Mouse (Mus musculus): ENCODE measurements at regions not wholly inside any gene's neighbourhood (a gene's known extent, or its start where the extent isn't known, plus 50 kb on each side); places are given as distances from the start of the nearest gene placed in this dataset.

- H3K36me3 ChIP-seq (ENCODE audit: control insufficient read depth in 1 of 2, insufficient read depth in 2 of 2, low read length in 2 of 2) = no peaks in the 10 kb centered on the region
- no peaks in the 10 kb centered on the region for H3K4me1 ChIP-seq (ENCODE audit: control insufficient read depth in 1 of 2, insufficient read depth in 2 of 2, low read length in 2 of 2)
- no peaks in the 10 kb centered on the region for H3K79me2 ChIP-seq (ENCODE audit: control insufficient read depth, insufficient read depth, low read length, poor library complexity)
- no peaks in the 10 kb centered on the region for H3K9me3 ChIP-seq (replicated peaks; ENCODE audit: insufficient read depth, low read length)
- no peak for DNase-seq (ENCODE audit: low read depth, low spot score)
- H3K27ac ChIP-seq (ENCODE audit: control insufficient read depth, low read depth, low read length) = no peak overlapping the region
- H3K9ac ChIP-seq (ENCODE audit: control insufficient read depth, low read depth, low read length, poor library complexity, severe bottlenecking) = no peak overlapping the region
- no peaks in the 10 kb centered on the region for H3K27me3 ChIP-seq (ENCODE audit: control insufficient read depth in 1 of 2, insufficient read depth in 2 of 2, low read length in 2 of 2)
- H3K4me3 ChIP-seq (ENCODE audit: control insufficient read depth in 1 of 2, insufficient read depth in 1 of 2, low read depth in 2 of 2, low read length in 2 of 2) = no peak overlapping the region
- TF ChIP-seq POLR2AphosphoS2 (IDR thresholded peaks at IDR 0.05; ENCODE audit: low read length) (no peak), ZNF384 (IDR thresholded peaks at IDR 0.05; ENCODE audit: low read depth, low read length) (no peak), SMC3 (IDR thresholded peaks at IDR 0.05; ENCODE audit: low read depth, low read length) (no peak), TAL1 (IDR thresholded peaks at IDR 0.05; ENCODE audit: low read length) (no peak), CHD1 (IDR thresholded peaks at IDR 0.05; ENCODE audit: low read depth, low read length) (no peak)
Observed at GRCm38 (mm10) chr9:73317048-73317447, 203.8 kb downstream of the Rsl24d1 start.

DNA sequence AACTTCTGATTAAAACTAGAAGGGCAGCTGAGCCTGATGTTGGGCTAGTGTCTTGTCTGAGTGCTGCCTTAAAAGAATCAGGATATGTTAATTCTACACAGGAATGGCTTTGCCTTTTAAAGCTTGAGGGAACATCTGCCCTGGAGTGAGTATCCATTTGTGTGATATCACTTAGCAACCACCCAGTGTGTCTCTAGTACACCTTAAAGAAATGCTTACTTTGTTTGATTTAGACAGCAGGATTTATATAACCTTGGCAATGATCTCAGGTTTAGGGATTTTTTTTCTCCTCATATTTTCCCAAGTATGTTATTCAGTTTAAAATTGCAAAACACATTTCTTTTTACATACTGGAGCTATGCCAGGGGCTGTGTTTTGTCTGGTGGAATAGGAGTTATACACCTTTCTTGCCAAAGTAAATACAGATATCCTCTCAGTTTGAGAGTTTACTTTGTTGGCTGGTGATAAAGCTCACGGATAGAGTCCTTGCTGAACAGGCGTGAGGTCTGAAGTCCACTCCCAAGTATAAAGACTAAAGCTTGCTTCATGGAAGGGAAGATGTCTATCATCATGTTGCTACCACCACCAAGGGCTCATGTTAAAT lies 206.6 kb downstream of the Rsl24d1 start:
- no peaks in the 10 kb centered on the region for H3K9me3 ChIP-seq (replicated peaks; ENCODE audit: insufficient read depth, low read length)

GRCm38 (mm10) chr9:73331066-73331465 lies 217.8 kb downstream of the Rsl24d1 start:
- Histone ChIP-seq H3K9me3 (replicated peaks; ENCODE audit: insufficient read depth, low read length) (no peaks in the 10 kb centered on the region), H3K79me2 (ENCODE audit: control insufficient read depth, insufficient read depth, low read length, poor library complexity) (no peaks in the 10 kb centered on the region), H3K9ac (ENCODE audit: control insufficient read depth, low read depth, low read length, poor library complexity, severe bottlenecking) (no peak overlapping the region), H3K27me3 (ENCODE audit: control insufficient read depth in 1 of 2, insufficient read depth in 2 of 2, low read length in 2 of 2) (no peaks in the 10 kb centered on the region), H3K4me3 (ENCODE audit: control insufficient read depth in 1 of 2, insufficient read depth in 1 of 2, low read depth in 2 of 2, low read length in 2 of 2) (no peak overlapping the region), H3K36me3 (ENCODE audit: control insufficient read depth in 1 of 2, insufficient read depth in 2 of 2, low read length in 2 of 2) (no peaks in the 10 kb centered on the region), H3K4me1 (ENCODE audit: control insufficient read depth in 1 of 2, insufficient read depth in 2 of 2, low read length in 2 of 2) (no peaks in the 10 kb centered on the region), H3K27ac (ENCODE audit: control insufficient read depth, low read depth, low read length) (no peak overlapping the region)
- TF ChIP-seq MAX (IDR thresholded peaks at IDR 0.05; ENCODE audit: low read length) (no peak), UBTF (IDR thresholded peaks at IDR 0.05; ENCODE audit: borderline replicate concordance, insufficient read depth, low read depth, low read length) (no peak), GABPA (IDR thresholded peaks at IDR 0.05; ENCODE audit: low read depth, low read length) (no peak), MXI1 (IDR thresholded peaks at IDR 0.05; ENCODE audit: low read depth, low read length) (no peak), NELFE (IDR thresholded peaks at IDR 0.05; ENCODE audit: low read depth, low read length) (no peak), CHD1 (IDR thresholded peaks at IDR 0.05; ENCODE audit: low read depth, low read length) (no peak), MAZ (IDR thresholded peaks at IDR 0.05; ENCODE audit: low read depth, low read length) (no peak), ELF1 (IDR thresholded peaks at IDR 0.05; ENCODE audit: low read depth, low read length) (no peak), MEF2A (IDR thresholded peaks at IDR 0.05; ENCODE audit: extremely low read depth, insufficient replicate concordance, low read depth, low read length, poor library complexity, severe bottlenecking) (no peak)
- no peak for DNase-seq (ENCODE audit: low read depth, low spot score)

More for the DNA sequence above, 206.6 kb downstream of the Rsl24d1 start:
- Histone ChIP-seq H3K4me1 (ENCODE audit: control insufficient read depth in 1 of 2, insufficient read depth in 2 of 2, low read length in 2 of 2) (no peaks in the 10 kb centered on the region), H3K4me3 (ENCODE audit: control insufficient read depth in 1 of 2, insufficient read depth in 1 of 2, low read depth in 2 of 2, low read length in 2 of 2) (no peak overlapping the region), H3K9ac (ENCODE audit: control insufficient read depth, low read depth, low read length, poor library complexity, severe bottlenecking) (no peak overlapping the region), H3K27ac (ENCODE audit: control insufficient read depth, low read depth, low read length) (no peak overlapping the region), H3K79me2 (ENCODE audit: control insufficient read depth, insufficient read depth, low read length, poor library complexity) (no peaks in the 10 kb centered on the region), H3K27me3 (ENCODE audit: control insufficient read depth in 1 of 2, insufficient read depth in 2 of 2, low read length in 2 of 2) (no peaks in the 10 kb centered on the region; a peak in 1 of 4 replicates), H3K36me3 (ENCODE audit: control insufficient read depth in 1 of 2, insufficient read depth in 2 of 2, low read length in 2 of 2) (no peaks in the 10 kb centered on the region)
- no peak for DNase-seq (ENCODE audit: low read depth, low spot score)
- TF ChIP-seq TCF12 (IDR thresholded peaks at IDR 0.05; ENCODE audit: low read depth, low read length) (no peak), RAD21 (IDR thresholded peaks at IDR 0.05; ENCODE audit: low read depth, low read length) (no peak), E2F4 (IDR thresholded peaks at IDR 0.05; ENCODE audit: borderline replicate concordance, low read depth, low read length) (no peak), ZC3H11A (IDR thresholded peaks at IDR 0.05; ENCODE audit: low read depth, low read length) (no peak), USF1 (IDR thresholded peaks at IDR 0.05; ENCODE audit: low read depth, low read length) (no peak), GATA1 (IDR thresholded peaks at IDR 0.05; ENCODE audit: low read depth, low read length) (no peak), USF2 (IDR thresholded peaks at IDR 0.05; ENCODE audit: borderline replicate concordance in 1 of 2, insufficient read depth in 1 of 2, low read depth in 1 of 2, low read length in 2 of 2) (no peak), MEF2A (IDR thresholded peaks at IDR 0.05; ENCODE audit: extremely low read depth, insufficient replicate concordance, low read depth, low read length, poor library complexity, severe bottlenecking) (no peak), ZMIZ1 (IDR thresholded peaks at IDR 0.05; ENCODE audit: low read depth, low read length) (no peak), CHD1 (IDR thresholded peaks at IDR 0.05; ENCODE audit: low read depth, low read length) (no peak), POLR2AphosphoS2 (IDR thresholded peaks at IDR 0.05; ENCODE audit: low read length) (no peak)

Measured in MEL (cell line).